Mouse (Mus musculus) A20 (cell line): ENCODE measurements around the gene Celf2.

Experiments used
- DNase-seq: peaks from one replicate; pipeline ENCODE4 v3.0.0-alpha.2; 2011; ENCODE audit warnings: low read depth, low spot score

The Celf2 gene

DNA sequence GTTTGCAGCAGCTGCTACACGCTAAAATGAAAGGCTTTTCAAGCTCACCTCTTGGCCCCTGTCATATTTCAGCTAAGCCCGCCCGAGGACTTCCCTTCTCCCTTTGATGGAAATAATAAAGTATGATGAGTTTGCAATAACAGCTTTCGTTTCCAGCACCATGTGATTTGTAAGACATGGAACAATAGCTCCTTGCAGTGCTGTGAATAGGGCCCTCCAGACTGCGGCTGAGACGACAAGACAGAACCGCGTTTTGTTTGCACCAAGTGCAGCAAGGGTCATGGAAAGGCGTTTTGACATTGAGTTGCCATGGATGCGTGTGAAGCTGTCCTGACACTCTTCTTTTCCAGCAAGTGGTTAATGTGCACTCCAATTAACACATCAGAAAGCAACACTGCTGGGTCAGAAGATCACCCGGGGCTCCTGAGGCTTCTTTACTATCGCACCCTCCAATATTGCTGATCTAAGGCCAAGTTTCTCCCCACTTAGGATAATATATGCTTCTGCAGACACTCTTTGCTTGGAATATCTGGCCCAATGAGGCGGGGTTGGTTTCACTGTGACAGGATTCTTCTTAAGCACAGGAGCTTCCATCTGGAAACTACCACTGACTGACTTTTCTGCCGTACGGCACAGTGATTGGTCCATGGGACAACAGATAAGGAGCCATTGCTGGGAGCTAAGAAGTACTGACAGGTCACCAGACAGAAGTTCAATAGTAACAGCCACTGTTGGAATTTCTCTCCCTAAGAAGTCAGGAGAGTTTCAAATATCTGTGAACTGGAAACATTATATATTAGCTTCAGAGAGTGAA, 301.5 kb downstream of the Celf2 start:
- no peak for DNase-seq

DNA sequence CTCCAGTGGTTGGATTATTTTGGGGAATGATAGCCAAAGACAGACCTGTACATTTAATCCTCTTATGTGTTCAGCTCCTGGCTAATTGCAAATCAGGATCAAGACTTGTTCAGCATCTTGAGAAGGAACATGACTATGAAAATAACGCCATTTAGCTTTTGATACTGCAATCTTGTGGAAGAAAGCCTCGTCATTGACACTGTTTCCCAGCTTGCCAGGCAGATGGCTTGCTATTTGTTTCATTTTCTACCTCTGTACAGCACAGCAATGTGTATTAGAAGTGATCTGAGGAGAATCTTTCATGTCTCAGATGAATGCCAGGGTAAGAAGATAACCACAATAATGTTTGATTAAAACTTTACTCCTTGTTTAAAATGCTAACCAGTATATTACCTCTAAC, 315.9 kb downstream of the Celf2 start:
- DNase-seq, result no peak

DNA sequence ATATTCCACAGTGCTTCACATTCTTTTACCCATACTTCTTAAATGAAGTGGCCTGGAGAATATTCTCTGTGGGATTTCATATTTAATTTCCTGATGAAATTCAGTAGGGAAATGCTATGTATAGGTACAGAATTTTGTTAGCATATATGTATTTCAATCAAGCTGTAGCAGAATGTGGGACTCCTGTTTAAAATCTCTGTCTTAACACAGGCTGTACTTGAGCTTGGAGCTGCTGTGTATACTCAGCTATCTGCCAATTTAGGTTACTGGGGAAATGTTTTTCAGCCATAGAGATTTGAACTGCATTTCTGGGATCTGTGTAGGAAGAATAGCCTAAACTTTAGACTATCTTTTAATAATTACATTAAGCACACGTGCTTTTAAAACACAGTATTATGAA, 330.2 kb downstream of the Celf2 start:
- DNase-seq, result no peak

DNA sequence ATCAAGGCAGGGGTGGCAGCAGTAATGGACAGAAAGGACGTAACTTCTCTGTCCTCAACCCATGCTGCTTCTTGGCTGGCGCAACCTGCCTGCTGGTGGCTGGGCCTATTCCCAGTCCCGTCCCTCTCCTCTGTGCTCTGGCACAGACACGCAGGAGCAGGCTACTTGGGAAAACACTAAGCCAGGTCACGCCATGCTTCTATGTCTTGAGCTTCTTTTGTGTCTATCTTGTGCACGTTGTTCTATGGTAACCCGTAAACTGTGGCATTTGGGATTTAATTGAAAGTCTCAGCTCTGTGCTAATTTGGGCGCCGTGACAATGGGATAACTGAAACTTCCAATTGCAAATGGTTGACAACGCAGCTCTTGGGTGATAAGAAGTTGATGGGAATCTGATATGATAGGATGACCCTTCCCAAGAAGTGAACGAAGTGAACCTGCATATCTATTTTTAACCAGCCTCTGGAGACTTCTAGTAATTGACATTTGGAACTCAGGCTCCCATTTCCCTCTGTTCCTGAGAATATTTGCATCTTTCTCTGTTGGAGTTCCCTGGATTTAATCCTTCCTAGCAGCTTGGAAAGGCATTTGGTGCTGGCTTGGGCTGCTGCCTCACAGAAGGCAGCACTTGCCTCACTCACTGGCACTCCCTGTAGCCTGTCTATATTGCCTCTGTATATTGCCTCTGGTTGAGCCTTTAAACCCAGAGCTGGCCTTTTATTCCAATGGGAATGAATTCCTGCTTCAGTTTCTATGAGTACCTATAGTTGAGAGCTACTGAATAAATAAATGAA, 335.9 kb downstream of the Celf2 start:
- DNase-seq, result no peak

DNA sequence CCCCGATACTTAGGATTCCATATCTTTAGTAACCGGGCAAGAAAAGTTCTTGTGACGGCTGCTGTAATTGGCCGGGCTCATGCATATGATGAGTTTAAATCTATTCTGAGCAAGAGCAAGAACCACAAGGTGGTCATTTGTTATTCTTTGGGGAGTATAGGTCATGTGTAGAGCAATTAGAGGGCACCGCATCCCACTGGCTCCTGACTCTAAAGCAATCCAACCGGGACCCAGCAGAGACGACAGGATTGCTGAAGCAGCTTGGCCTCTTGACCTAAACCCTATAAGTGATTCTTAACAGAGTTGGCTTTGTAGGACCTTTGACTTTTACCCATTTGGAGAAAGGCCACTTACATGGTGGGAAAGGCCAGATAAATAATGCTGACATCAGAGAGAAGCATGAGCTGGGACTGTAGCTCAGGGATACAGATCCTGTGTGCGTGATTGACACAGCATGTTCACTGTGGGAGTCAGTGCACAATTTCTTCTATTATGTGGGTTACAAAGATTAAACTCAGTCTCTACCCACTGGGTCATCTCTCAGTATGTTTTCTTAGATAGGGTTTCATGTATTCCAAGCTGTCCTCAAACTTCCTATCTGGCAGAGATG, 338.2 kb downstream of the Celf2 start:
- no peak for DNase-seq

DNA sequence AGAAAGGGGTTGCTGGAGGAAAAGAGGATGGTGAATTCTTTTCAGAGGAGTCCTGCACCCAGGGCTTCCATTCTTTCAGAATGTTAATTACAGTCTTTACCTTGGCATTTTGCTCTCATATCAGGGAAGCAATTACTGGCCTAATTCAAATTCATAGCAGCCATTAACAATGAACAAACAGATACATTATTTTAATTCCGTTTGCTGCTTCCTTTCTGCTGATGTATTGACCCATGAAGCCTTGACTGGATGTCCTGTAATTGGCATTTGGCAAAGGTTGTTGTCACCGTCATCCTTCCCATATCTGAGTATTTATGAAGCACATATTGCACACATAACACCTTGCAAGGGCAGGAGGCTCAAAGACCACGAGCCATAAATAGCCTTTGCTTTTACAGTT, 343.6 kb downstream of the Celf2 start:
- no peak for DNase-seq

DNA sequence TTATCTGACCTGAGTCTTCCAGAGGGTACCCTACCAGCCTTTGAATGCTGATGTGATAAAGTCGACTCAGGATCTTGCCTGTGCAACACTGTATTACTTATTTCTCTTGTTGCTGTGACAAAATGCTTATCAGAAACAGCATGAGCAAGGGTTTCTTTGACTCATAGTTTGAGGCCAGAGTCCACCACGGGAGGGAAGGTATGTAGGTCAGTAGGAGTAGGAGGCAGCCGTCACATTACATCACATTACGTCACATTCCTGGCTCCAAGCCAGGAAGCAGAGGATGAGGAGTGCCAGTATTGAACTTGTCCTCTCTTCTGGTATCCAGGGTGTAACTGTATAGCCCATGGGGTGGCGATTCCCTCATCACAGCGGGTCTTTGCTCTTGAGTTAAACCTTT, 349.3 kb downstream of the Celf2 start:
- no peak for DNase-seq

DNA sequence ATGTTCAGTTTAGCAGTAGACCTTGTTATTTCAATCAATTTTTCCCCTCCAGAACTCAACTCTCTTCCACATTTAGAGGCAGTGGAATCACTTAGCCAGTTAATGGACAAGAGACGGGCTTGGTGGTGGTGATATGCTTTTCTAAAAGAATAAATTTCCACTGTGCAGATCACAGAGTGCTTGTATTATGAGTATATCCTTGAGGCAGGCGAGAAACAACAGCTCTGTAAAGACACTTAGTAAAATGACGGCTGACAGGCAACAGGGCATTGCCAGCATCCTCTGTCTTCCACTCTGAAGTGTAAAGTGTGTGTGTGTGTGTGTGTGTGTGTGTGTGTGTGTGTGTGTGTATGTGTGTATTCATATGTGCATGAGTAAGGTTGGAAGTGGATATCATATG, 362.1 kb downstream of the Celf2 start:
- DNase-seq, result no peak

DNA sequence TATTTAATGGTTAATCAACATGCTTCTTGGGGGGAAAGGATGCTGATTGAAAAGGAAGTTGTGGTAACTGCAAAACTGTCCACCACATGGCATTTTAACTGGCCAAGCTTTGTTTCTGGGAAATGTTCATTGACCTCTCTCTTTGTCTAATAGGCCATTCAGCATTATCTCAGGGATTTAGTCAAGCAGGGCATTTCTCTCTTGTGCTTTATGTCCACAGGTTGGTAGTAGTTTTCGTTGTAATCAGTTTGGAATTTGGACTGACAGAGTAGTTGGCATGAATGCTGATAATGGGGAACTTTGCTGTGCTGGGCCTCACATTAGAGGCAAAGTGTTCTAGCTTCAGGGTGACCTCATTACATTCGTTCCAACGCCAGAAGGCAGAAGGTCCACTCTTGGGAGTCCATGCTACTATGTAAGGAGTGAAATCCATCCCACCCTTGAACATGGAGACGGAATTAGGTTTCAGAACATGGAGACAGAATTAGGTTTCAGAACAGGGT, 363.8 kb downstream of the Celf2 start:
- DNase-seq, result no peak

DNA sequence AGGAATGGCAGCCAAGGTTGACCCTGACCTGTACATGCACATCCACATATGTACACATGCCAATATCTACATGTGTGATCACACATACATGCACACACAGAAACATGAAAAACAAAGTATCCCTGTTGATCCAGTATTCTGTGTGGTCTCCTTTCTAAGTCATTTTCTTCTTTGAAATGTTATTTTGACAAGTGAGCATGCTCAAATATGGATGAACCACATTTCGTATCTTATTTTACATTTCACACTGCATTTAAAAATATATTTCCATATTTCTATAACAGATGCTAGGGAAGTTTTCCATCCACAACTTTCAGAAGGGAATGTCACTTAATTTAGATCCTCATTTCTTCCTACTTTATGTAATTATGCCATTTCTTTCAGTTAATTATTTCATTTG, 364.5 kb downstream of the Celf2 start:
- DNase-seq, result no peak

DNA sequence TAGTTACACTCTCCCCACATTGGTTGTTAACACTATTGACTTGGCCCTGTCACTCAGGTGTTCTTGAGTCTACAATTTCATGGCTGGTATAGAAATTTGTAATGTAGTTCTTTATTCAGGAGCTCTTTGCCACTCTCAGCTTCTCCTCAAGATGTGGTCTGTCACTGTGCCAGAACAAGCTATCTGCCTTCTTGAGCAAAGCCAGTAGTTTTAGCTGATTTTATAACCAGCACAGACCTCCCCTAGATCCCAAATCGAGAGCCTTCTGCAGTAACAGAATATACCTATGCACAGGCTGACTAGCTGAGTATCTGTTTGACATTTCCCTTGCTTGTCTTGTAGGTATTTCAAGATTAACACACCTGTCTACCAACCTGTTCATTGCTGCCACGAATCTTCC, 386.0 kb downstream of the Celf2 start:
- no peak for DNase-seq

DNA sequence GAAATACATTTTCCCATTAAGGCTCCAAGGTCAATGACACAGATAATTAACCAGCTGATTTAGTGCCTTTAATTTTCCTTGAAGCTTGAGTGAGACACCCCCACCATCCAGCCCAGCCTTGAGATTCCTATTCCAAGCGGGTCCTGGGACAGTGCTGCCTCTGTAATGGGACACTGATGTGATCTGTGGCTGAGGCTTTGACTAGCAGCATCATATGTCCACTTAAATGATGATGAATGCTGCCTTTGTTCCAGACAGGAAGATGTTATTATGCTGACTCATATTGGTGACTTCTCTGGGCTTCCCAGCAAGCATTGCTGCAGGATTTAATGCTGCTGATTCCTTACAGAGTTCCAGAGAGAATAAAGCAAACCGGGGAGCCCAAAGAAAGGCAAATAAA, 393.6 kb downstream of the Celf2 start:
- no peak for DNase-seq

DNA sequence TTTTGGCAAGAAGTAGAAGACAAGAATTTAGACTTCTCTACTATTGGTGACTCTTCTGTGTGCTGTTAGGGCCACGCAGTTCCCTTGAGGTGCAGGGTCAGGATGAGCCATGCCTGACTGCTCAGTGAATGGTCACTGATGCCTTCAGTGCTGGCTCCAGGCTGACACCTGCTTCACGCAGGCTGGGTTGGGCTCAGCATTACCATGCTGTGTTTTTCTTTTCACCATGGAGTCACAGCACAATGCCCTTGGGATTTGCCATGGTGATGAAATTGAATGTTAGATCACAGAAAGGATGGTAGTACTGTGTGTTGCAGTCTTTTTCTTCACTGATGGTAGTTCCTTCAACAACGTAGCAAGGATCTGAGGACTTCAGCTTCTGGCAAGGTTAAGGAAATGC, 394.2 kb downstream of the Celf2 start:
- DNase-seq, result peak; percentile 17

DNA sequence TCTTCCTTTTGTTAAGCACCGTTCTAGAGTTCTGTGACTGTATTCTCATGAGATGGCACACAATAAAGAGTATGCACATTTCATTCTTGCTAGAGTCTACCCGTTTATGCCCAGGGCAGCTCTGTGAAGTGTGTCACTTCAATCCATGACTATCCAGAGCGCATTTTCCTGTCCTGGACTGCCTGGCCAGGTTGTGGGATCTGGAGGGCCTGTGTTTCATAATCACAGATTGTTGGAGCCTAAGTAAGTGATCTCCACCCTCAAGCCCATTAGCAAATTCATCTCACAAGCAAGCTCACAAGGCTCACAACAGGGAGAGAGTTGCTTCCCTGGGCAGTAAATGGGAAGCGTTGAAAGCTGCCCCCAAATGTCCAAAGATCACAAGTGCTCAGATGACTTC, 395.6 kb downstream of the Celf2 start:
- no peak for DNase-seq

DNA sequence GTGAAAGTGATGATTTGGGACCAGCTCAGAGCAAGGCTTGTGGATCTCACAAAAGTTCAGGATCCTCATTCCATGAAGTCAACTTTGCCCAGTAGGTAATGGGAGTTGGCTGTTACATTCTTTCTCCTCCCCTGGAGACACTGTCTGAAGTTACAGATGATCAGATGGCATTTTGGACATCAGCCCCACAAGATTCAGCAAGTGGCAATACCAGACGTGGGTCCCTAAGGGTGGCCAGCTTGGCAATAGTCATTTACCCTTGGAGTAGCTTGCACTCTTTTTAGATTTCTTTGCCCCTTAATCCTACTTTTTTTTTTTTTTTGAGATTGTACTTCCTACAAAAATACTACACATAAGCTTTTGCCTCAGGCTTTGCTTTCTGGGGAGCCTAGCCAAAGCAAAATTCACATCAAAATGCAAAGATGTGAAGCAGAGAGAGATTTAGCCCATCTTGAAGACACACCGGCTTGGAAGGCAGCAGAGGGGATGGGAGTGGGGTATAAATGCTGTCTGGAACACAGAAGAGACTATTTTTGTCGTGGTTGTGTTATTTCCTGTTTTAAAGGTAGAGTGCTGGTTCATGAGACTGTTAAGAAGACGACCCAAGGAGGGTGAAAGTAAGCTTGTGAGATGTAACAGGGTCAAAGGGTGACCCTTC, 397.1 kb downstream of the Celf2 start:
- no peak for DNase-seq

DNA sequence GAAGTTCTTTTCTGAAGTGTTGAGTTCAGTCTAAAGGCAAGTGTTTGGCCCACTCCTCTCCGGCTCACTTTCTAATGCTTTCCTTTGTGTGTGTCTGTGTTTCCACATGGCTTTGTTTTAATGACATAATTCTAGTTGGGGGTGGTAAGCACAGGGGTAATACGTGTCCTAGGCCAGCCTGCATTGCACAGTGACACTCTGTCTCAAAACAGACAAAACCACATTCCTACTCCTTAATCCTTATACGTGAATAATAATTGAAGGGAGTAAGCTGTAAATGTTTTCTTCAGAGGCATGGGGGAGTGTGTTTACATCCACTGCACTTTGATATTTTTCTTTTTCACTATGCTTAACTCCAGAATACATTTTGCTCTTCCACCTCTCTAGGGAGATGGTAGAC, 415.9 kb downstream of the Celf2 start:
- DNase-seq, result no peak

DNA sequence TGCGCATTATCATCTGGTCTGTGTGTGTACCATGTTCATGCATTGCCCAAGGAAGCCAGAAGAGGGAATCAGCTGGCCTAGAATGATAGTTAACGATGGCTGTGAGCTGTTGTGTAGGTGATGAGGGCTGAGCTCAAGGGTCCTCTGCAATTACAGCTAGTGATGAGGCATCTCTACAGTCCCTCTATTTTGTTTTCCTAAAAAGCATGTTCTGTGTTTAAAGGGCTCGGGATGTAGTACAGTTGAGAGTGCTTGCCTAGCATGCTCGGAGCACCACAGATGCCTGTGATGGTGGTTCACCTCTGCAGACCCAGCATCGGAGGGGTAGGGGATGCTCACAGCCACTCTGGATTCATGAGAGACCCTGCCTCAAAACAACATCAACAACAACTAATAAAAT, 416.7 kb downstream of the Celf2 start:
- no peak for DNase-seq

DNA sequence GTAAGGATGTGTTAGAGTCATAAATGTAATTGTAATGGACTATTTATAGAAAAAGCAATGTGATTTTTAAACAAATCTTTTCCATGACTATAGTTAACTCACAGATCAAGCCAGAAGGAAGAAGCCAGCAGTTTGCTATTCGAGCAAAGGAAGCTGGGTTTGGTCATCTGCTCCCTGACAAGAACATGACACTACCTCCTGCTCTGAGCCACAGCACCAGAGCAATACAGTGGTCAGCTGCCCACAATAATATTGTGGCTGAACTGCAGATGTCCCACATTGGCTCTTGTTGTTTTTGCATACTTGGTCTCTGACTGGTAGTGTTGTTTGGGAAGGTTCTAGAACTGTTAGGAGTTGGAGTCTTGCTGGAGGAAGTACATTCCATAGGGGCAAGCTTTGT, 418.9 kb downstream of the Celf2 start:
- DNase-seq, result no peak

DNA sequence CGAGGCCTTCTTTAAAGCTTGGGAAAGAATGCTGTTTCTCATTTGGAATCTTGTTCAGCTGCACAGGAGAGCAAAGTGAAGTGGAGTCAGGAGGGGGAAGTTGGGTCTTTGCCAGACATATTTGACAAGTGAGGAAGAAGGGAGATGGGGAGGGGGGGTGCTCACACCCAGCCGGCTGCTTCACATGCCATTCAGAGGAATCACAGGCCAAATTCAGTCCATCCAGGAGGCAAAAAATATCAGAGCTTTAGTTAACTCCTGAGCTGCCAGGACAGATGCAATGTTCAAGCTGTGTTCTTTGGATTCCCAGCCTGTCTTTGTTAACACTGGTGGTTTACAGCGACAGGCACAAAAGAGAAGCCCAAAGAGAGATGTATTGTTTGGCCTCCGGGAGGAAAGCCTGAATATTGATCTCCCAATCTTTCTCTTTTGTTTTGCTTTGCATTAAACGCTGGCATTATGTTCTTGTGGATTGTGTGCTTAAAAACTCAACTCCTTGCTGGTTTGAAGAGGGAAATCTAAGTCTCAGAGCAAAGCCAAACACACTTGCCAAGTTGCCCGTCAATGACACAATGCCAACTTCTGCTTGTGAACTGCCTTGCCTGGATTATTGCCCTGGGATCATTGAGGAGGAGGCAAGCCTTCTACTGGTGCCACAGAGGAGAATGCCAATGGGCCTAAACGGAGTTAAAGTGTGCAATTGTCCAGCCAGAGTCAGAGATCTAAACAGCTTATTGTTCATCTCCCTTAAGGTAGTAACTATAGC, 420.1 kb downstream of the Celf2 start:
- DNase-seq, result no peak

DNA sequence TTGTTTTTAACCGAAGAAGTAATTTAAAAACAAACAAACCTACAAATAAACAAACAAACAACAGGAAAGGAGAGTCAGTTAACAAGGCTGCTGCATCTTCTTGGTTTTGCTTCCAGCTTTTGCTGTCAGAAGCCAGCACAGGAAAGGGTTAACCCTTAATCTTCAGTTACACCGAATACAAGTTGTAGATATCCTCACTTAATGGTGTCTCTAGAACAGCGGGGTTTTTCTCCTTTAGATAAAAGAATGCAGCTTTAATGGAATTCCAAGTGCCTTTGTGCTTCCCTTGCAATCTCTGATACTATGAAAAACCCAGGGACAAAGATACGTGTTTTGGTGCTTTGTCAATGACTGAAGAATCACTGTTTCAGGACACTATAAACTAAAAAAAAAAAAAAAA, 420.8 kb downstream of the Celf2 start:
- DNase-seq, result no peak

DNA sequence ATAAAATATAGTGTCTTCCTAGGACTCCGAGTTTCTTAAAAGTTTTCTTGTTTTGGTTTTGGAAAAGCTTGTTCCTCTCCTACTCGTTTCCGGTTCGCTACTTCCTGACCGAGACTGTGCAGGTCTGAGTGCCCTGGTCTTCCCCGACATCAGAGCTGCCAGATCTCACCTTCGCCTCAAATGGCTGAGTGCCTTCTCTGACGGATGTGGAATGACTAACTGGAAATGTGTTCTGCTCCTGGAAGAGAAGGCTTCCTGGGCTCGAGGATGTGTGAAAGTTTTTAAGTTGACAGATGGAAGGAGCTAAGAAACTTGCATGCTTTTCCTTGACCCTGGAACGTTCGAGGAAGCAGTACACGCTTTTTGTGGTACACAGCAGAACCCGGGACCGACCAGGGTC, 421.9 kb downstream of the Celf2 start:
- DNase-seq, result no peak
